Mouse (Mus musculus): Measurements from ENCODE around the gene Amph.
"Not testable (repeated sequence)": the region's sequence is repeated elsewhere in the genome, so short reads cannot be mapped to it uniquely, and the experiment has no call there.

The Amph gene

GRCm38 (mm10) chr13:19025906-19026305 is 77.9 kb downstream of the Amph start:
- DNase-seq (ENCODE audit: low spot score in 2 of 2) = no peak

DNA sequence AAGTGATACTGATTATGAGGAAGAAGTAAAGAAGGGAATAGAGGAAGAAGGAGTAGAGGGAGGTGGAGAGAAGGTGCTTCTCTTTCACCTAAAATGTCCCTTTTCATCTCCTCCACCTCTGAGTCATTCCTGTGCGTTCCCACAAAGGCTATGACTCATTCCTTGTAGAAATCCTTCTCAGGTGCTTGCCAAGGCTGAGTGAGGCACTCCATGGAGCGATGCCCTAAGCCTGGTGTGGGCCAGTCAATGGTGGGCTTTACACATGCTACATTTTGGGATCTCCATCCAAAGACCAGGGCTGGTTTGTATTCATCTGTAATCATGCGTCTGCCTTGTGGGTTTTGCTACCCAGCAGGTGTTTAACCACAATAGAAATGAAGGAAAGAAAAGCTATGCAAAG is 78.9 kb downstream of the Amph start:
- no peak for DNase-seq (ENCODE audit: low spot score in 2 of 2)

GRCm38 (mm10) chr13:19027766-19028350 is 79.9 kb downstream of the Amph start:
- no peak for DNase-seq (ENCODE audit: low spot score in 2 of 2)

- no peak for DNase-seq (ENCODE audit: low spot score in 2 of 2)
Observed at GRCm38 (mm10) chr13:19031916-19032688, 84.1 kb downstream of the Amph start.

GRCm38 (mm10) chr13:19052090-19052489 is 104.1 kb downstream of the Amph start:
- no peak for DNase-seq (ENCODE audit: low spot score in 2 of 2)

- DNase-seq (ENCODE audit: low spot score in 2 of 2) = no peak
Observed at GRCm38 (mm10) chr13:19054504-19054903, 106.5 kb downstream of the Amph start.

DNA sequence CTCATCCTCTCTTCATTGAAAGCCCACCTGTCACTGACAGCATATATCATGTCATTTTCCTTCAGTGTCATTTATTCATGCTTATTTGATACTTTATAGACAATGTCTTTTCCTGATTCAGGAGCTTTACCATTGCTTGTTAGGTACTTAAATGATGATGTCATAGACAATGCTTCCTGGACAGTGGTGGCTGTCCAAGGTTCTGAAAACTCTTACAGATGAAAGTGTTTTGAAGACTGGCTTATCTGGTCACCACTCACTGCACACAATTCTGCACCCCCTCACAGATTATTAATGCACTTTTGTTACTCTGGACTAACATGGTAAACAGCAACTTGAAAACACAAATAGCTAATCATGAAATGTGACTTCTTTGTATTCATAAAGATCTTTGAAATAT is 124.3 kb downstream of the Amph start:
- DNase-seq (ENCODE audit: low spot score in 2 of 2) = no peak

DNA sequence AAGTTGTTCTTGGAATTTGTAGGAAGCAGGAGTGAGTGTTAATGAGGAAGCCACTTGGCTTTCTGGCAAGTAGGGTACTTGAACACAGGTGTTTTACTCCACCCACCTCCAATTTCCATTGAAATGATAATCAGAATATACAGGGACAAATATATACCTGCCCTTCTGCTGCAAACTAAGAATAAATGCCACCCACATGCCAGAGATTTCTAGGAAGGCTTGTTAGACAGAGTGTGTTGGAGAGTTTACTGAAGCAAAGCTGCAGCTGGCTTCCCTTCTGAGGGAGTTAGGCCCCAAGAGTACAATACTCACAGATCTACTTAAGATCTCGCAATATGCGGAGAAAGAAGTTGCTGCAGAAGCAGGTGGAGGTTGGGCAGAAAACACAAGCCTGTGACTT is 129.4 kb downstream of the Amph start:
- DNase-seq (ENCODE audit: low spot score in 2 of 2) = no peak

GRCm38 (mm10) chr13:19081932-19082331 is 133.9 kb downstream of the Amph start:
- no peak for DNase-seq (ENCODE audit: low spot score in 2 of 2)

GRCm38 (mm10) chr13:19094571-19094970 is 146.6 kb downstream of the Amph start:
- DNase-seq (ENCODE audit: low spot score in 2 of 2) = no peak

GRCm38 (mm10) chr13:19097117-19097516 is 149.1 kb downstream of the Amph start:
- DNase-seq (ENCODE audit: low spot score in 2 of 2) = no peak

DNA sequence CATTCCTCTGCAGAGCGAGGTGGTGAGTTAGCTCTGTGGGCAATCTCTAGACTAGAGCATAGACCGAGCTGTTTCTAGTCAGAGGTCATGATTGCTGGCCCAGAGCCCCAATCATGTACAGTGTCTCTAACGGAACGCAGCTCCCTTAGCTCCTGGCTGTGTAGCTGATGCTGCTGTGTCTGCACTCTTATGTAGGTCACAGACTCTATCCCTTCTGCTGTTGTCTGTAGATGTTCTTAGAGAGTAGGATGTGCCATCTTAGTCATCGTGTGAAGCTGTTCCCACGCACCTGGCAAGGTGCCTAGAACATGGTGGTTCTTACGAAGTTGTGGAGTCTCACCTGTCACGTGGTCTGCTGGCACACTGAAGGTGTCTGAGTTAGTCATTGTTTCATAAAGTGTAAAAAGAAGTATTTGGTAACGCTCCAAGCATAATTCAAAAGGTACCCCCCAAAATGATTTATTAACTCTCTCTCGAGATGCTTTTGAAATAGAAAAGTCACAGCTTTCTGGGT is 153.9 kb downstream of the Amph start:
- DNase-seq (ENCODE audit: low spot score in 2 of 2) = no peak

DNA sequence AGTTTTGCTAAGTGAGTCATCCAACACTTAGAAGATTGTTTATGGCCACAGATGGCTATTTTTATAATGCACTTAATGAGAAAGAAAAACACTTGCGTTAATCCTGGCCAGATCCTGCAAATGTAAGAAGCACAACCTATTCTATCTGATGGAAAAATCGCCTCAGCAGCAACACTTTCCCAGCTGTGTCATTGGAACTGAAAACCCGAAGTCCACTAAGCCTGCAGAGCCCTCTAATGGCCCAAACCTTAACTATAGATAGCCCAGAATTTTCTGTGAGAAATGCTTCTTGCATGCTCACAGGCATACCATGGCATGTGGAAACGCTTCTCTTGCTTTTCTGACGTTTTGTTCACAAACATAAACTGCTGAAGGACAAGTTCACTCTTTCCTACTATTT is 158.4 kb downstream of the Amph start:
- no peak for DNase-seq (ENCODE audit: low spot score in 2 of 2)

DNA sequence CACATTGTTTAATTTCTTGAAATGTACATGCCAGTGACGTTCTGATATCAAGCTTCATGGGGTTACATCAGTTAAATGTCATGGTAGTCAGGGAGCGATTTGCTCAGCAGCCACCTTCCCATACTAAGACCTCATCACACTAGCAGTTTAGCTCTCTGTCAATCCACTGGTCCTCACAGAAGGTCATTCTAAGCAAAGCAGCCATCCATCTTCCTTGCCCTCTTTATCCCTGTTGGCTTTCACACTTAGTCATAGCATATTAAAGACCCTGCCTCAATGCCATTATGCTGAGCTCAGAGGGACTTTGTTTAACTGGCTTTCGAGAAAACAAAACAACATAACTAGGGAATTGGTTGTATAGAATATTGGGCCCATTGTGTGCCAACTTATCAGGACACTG is 161.3 kb downstream of the Amph start:
- no peak for DNase-seq (ENCODE audit: low spot score in 2 of 2)

- no peak for DNase-seq (ENCODE audit: low spot score in 2 of 2)
Observed at GRCm38 (mm10) chr13:19113034-19113922, 165.3 kb downstream of the Amph start.

GRCm38 (mm10) chr13:19114761-19115160 is 166.8 kb downstream of the Amph start:
- DNase-seq (ENCODE audit: low spot score in 2 of 2) = not testable (repeated sequence)

DNA sequence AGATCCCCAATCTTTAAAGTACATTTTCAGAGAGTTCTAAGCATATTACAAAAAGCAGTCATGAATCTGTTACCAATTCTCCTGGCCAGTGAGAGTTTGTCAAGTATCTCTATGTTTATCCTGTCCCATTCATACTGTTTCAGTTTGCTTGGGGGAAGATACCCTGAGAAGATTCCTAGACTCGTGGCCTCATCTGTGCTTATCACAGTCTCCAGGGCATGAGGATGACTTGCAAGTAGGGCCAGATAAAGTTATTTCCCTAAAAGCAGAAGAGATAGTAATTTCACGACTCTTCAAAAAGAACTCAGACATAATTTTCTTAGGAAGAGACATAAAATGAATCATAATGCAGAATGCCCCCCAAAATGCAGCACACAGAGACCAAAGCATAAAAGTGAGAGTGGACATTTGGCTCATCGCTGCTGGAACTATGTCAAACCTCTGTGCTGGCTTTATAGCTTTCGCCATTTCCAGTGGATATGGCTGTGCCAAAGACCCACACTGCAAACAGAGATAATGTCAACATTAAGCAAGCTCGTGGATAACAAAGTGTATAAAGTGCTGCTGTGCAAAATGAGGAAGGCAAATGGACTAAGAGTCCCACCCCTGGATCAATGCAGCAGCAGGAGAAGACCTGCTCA is 179.0 kb downstream of the Amph start:
- peak; percentile 6 to 36 for DNase-seq (ENCODE audit: low spot score in 2 of 2)

DNA sequence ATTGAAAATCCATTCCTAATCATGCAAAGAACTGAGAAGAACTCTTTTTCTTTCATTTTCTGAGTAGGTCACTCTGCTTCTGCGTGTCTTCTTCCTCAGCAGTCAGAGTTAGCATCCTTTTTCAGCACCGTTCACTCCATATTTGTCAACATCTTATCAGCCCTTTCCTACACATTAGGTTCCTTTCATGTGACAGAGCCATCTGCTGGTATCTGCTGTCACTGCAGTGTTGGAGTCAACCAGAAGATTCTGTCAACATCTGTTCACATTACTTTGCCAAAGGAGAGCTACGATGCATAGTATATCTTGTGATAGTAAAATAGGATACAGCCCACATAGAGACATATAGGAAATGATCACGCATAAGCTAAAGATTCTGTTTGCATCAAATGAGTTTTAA is 185.8 kb downstream of the Amph start:
- no peak for DNase-seq (ENCODE audit: low spot score in 2 of 2)

DNA sequence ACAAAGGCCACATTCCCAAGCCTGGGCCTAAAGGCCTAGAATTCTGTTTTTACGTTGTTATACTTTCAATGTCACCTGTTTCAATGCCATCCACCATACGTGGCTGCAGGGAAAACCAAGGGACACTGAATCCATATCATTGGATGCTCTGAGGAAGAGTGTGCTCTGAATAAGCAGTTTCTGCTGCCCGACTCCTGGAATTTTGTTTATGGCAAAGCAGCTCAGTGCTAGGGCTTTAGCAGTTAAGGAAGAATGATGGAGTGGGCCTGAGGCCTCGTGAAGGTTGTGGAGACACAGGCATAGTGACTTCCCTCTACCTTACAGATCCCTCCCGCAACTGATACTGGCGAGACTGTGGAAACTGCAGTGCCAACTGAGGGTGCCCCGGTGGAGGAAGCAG is 189.2 kb downstream of the Amph start:
- DNase-seq (ENCODE audit: low spot score in 2 of 2) = no peak

GRCm38 (mm10) chr13:19137932-19138331 is 189.9 kb downstream of the Amph start:
- no peak for DNase-seq (ENCODE audit: low spot score in 2 of 2)

- DNase-seq (ENCODE audit: low spot score in 2 of 2) = no peak
Observed at GRCm38 (mm10) chr13:19138550-19138949, 190.5 kb downstream of the Amph start.

GRCm38 (mm10) chr13:19139104-19139503 is 191.1 kb downstream of the Amph start:
- no peak for DNase-seq (ENCODE audit: low spot score in 2 of 2)
